Mouse (Mus musculus): ENCODE results near the gene Adgre5. TPM values are rescaled to one million over a fixed set of nuclear protein-coding genes. Genes with fewer than 3 reads are reported as not detected.

The Adgre5 gene
- total RNA-seq, 2 experiments from 2014 or later = 23.4 to 35.3 TPM

GRCm38 (mm10) chr8:83724697-83725482 lies 16.2 kb downstream of the Adgre5 start:
- DNase-seq (ENCODE audit: low spot score in 2 of 2) = peak; percentile 81 to 83

DNA sequence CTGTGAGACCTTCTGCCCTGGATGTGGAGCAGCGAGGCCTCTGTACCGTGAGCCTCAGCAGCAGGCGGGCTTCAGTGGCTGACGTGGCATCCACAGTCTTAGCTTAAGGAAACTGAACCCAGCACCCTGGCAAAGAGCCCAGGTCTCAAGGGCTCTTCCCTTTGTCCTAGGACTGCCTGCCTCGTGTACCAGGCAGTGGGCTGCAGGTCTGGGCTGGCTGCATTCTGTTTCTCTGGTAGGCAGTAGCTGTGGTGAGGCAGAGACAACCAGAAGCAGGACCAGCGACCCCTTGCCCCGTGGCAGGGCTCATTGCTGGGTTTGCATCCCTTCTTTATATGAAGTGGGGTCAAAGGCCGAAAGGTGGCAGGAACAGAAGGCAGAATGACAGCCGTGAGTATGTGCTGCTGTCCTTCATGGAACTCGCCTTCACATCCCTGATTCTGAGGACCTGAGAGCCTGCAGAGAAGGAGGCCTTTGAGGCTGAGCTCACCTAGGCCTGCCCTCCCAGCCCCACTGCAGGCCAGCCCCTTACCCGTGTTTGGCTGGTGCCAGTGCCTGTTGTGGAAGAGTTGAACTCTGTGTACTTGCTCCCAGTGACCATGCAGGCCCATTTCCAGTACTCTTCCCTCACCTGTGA lies 17.6 kb downstream of the Adgre5 start:
- DNase-seq (ENCODE audit: low spot score in 2 of 2) = no peak

- DNase-seq (ENCODE audit: low spot score in 2 of 2) = no peak
Measured at GRCm38 (mm10) chr8:83722631-83723030, 18.5 kb downstream of the Adgre5 start.

DNA sequence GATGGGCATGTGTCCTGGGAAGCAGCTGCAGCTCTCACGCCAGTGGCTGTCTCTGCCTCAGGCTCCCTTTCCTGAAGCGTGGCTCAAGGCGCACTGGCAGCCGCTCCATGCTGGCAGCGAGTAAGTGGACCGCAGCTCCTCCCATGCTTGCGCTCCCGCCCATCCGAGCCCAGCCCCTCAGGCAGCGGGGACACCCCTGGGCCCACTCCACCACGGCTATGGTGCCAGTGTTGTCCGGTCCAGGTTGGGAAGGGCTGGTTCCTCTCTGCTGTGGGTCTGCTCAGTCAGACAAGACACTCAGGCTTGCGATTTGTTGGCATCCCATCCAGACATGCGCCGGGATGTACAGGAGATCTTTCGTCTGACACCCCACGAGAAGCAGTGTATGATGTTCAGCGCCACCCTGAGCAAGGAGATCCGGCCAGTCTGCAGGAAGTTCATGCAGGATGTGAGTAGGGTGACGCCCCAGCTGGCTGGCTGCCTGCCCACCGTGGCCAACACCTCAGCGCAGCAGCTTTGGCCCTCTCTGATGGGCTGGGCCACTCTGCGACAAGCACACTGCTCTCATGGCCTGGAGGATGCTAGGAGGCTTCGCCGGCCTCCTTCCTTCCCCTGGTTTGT lies 19.6 kb downstream of the Adgre5 start:
- peak in 1 of 2 experiments; percentile 61 for DNase-seq (ENCODE audit: low spot score in 2 of 2)

DNA sequence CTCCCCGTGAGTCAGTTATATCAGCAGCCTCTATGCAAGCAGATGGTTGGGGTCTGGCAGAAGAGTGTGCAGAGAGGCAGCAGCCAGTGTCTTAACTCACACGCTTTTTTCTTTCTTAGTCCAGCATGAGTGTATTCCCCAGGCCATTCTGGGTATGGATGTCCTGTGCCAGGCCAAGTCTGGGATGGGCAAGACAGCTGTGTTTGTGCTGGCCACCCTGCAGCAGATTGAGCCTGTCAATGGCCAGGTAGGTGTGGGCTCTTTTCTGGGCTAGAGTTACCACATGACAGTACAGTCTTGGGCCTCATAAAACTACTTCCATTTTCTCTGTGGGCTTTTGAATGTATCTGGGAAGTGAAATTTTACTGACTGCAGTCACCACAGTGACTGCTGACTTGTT lies 21.4 kb downstream of the Adgre5 start:
- no peak for DNase-seq (ENCODE audit: low spot score in 2 of 2)

GRCm38 (mm10) chr8:83719048-83719447 lies 22.1 kb downstream of the Adgre5 start:
- no peak for DNase-seq (ENCODE audit: low spot score in 2 of 2)

- DNase-seq (ENCODE audit: low spot score in 2 of 2) = no peak
Measured at GRCm38 (mm10) chr8:83716563-83716962, 24.6 kb downstream of the Adgre5 start.

GRCm38 (mm10) chr8:83715771-83716170 lies 25.4 kb downstream of the Adgre5 start:
- DNase-seq (ENCODE audit: low spot score in 2 of 2) = no peak

DNA sequence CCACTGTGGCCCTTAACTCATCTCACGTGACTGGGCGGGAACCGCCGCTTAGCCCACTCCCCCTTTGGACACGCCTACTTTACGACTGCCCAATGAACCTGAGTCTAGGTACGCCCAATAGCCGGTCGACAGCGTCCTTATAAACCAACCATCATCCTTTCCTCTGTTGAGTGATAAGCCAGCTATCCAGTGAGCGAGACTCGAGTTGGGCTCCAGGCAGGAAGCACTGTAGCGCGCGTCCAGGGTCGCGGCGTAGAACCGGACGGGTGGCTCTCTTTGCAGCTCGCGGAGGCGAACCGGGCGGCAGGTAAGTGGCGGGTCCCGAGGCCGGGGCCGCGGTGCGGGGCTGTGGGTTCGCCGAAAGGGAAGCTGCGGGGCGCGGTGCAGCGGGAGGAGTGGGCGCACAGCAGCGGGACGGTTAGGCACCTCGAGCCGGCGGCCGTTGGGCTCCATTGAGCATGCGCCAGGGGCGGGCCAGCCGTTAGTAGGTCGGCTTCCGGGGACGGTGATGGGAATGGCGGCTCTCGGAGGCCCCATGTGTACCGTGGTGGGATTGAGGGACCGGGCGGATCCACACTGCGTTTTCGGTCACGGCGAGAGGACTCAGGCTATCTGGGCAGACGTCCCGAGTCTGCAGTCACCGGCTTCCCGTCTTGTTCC lies 26.0 kb downstream of the Adgre5 start, which contains the start of gene Ddx39:
TSS of gene Ddx39 (plus strand) at position 147 of the 660 bp plus-strand sequence.
- DNase-seq (ENCODE audit: low spot score in 2 of 2) = peak; percentile 88 to 90

DNA sequence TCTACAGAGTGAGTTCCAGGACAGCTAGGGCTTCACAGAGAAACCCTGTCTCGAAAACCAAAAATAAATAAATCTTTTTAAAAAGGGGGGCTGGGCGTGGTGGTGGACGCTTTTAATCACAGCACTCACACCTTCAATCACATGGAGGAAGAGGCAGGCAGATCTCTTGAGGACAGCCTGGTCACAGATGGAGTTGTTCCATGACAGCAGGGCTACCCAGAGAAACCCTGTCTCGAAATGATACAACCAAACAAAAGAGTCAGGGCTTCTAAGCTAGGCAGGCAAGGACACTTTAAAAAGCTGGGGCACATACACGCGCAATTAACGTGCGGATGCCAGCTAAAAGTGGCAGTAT lies 26.5 kb downstream of the Adgre5 start:
- no peak for DNase-seq (ENCODE audit: low spot score in 2 of 2)

GRCm38 (mm10) chr8:83707554-83707953 lies 33.6 kb downstream of the Adgre5 start:
- DNase-seq (ENCODE audit: low spot score in 2 of 2) = no peak

GRCm38 (mm10) chr8:83706411-83706810 lies 34.7 kb downstream of the Adgre5 start:
- no peak for DNase-seq (ENCODE audit: low spot score in 2 of 2)

GRCm38 (mm10) chr8:83703426-83703825 lies 37.7 kb downstream of the Adgre5 start:
- DNase-seq (ENCODE audit: low spot score in 2 of 2) = no peak

DNA sequence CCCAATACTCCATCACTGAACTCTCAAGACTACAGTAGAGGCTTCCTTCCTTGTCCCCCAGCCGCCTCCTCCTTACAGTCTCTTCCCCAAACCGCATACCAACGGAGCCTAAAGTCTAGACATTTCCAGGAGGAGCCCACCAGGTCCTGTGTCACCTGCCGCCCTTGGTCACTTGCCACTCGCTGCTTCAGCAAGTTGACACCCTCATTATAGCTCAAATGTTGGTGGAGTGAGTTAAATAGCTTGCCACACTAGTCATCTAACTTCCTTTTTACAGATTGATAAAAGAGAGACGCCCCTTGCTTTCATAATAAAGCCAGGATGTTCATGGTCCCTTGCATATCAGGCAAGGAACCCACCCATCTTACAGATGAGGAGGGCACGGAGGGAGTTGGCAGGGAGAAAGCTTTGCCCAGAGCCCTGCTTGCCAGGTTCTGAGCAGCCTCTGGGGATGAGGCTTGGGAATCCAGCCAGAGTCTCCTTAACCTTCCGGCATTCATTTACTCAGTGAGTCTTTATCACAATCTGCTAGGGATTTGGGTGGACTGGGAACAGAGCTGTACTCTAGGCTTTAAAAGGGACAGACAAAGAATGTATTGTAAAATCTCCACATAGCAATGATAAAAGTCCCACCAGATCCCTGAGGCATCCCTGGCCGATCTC lies 40.6 kb downstream of the Adgre5 start:
- no peak for DNase-seq (ENCODE audit: low spot score in 2 of 2)

DNA sequence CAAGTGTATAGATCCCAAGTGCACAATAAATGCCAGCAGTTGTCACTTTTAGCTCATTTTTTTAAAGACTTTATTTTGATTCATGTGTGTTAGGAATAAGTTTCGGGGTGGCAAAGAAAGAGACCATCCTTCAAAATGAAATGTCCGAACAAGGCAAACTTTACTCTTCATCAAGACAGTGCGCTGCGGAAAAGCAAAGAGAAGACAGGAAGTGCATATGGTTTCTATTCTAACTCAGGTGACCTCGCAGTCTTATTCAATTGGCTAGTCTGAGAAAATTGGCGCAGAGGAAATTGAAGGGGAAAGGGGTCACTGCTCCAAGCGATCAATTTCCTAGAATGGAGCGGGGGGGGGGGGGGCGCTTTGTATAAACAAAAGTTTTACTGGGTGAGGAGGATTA lies 41.6 kb downstream of the Adgre5 start:
- no peak for DNase-seq (ENCODE audit: low spot score in 2 of 2)

DNA sequence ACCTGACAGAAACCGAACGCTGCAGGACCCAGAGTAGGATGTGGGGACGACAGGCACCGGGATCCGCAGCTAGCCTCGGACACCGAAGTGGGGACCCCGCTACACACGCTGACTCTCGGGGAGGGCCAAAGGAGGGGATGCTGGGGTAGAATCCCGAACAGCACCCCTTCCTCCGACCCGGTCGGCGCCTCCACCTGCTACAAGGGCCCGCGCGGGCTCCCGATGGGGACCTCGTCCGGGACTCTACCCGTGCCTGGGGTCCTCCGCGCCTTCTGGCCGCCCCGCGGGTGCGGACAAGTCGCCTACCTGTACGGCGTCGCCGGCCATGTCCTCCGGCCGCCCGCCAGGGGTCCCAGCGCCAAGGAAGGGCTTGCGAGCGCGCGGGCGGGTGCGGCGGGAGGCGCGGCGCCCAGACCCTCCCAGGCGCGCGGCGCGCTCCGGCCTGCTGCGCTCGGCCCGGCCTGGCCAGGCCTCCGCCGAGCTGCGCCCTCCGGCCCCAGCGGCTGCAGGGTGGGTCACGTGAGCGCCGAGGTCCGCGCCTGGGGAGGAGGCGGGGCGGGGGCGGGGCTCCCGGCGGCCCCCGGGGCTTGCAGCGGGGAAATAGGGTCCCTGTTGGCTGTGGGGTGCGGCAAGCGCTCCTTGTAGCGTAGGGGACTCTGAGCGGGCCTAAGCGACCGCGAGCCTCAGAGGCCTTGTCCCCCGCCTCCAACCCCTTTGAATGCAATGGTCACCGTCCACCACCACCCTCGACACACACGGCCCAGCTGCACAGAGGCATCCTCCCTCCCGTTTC lies 42.3 kb downstream of the Adgre5 start, which contains the start of gene Pkn1:
TSS of gene Pkn1 (minus strand) at position 519 of the 793 bp plus-strand sequence.
- DNase-seq (ENCODE audit: low spot score in 2 of 2) = peak; percentile 75 to 77

GRCm38 (mm10) chr8:83698291-83698660 lies 42.9 kb downstream of the Adgre5 start:
- DNase-seq (ENCODE audit: low spot score in 2 of 2) = peak; percentile 44 to 51

- peak; percentile 50 to 61 for DNase-seq (ENCODE audit: low spot score in 2 of 2)
Measured at GRCm38 (mm10) chr8:83697374-83698220, 43.5 kb downstream of the Adgre5 start.
